Mouse (Mus musculus): ENCODE measurements at regions not wholly inside any gene's neighbourhood (a gene's known extent, or its start where the extent isn't known, plus 50 kb on each side); places are given as distances from the start of the nearest gene placed in this dataset.
A peak's percentile ranks its signal among the peaks of the same experiment; 100 is the strongest.

DNA sequence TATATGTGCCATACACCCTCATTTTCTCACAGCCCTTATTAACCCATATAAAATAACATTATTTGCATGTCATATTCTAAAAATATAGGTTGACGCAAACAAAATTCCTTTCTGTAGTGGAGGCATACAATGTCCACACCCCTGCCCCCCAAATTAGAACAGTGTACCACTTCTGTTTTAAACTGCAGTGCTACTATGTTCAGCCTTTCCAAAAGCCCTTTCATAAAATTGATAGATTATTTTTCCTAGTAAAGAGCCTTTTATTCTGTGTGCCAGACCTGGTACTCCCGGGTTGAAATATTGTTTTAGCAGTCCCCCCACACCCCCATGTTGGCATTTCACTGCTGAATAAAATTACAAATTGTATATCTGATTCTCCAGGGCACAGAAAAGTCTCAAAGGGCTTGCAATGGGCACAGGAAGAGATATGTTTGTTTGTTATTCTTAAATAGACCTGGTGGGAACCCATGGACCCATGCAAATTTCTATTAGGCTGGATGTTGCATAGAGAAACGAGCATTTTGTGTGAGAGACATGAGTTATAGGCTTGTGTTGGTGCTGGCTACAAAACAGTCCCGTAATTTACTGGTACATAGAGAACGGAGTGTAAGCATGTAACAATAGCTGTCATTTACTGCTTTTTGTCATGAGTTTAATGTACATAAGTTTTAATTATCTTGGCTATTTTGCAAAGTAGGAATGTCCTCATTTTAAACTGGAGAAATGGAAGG, 192.4 kb upstream of the Tenm3 start:
- Histone ChIP-seq H3K36me3 (ENCODE audit: control insufficient read depth, insufficient read depth, low read length) (no peaks in the 10 kb centered on the region), H3K9me3 (ENCODE audit: control insufficient read depth, low read length) (0 out of 2 replicates have a peak, but pooled peaks cover 2% of the 10 kb centered on the region), H3K4me1 (ENCODE audit: control insufficient read depth, insufficient read depth, low read length) (no peaks in the 10 kb centered on the region), H3K27me3 (ENCODE audit: control insufficient read depth, insufficient read depth, low read length) (no peaks in the 10 kb centered on the region), H3K27ac (ENCODE audit: low read depth, low read length) (no peak overlapping the region), H3K9ac (ENCODE audit: low read depth, low read length) (no peak overlapping the region), H3K4me3 (ENCODE audit: low read length) (no peak overlapping the region), H3K4me2 (replicated peaks; ENCODE audit: low read depth, low read length) (no peak overlapping the region)
- WGBS: 61% methylated on average over 5 of the region's 5 CpGs
- no peak for ATAC-seq (ENCODE audit: low FRiP score, low TSS enrichment)

DNA sequence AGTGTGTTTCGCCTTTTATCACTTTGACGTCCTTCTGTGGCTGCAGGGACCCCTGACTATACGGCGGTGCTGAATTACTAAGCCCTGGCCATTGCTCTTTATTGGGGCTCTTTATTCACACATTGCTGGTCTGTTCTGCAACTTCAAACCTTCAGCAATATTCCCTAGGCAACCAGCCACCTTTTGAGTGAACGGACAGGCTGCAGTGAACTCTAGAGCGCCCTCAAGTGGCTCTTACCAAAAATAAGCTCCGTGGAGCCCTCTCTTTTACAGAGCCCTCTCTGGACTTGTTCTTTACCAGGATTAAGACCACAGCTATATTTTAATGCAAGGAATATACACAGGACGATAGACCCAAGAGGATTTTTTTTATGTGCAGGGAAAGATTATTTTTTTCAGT, 191.8 kb upstream of the Tenm3 start:
- Histone ChIP-seq H3K27me3 (ENCODE audit: control insufficient read depth, insufficient read depth, low read length) (no peaks in the 10 kb centered on the region), H3K4me1 (ENCODE audit: control insufficient read depth, insufficient read depth, low read length) (no peaks in the 10 kb centered on the region), H3K9me3 (ENCODE audit: control insufficient read depth, low read length) (0 out of 2 replicates have a peak, but pooled peaks cover 2% of the 10 kb centered on the region), H3K4me2 (replicated peaks; ENCODE audit: low read depth, low read length) (no peak overlapping the region), H3K27ac (ENCODE audit: low read depth, low read length) (no peak overlapping the region), H3K9ac (ENCODE audit: low read depth, low read length) (no peak overlapping the region), H3K4me3 (ENCODE audit: low read length) (no peak overlapping the region), H3K36me3 (ENCODE audit: control insufficient read depth, insufficient read depth, low read length) (no peaks in the 10 kb centered on the region)
- WGBS: 26% methylated on average over 8 of the region's 8 CpGs
- ATAC-seq (ENCODE audit: low FRiP score, low TSS enrichment): no peak

DNA sequence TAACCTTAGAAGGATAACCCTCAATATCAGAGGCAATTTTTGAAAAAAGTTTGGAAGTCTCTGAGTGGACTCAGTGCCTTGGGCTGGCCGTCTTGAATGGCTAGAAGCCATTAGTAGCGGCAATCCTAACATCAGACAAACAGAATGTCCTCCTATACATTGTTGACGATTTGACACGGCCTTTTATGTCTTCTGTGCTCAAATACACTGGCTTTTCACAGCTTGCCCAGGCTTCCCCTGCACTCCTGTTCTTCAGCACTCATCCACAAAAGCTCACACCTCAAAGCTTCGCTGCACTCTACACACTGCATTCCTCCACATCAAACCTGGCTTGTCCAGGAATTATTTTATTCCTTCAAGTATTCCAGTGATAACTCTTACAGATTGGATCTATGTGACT, 186.5 kb upstream of the Tenm3 start:
- WGBS: 57% methylated on average over 5 of the region's 5 CpGs
- Histone ChIP-seq H3K4me1 (ENCODE audit: control insufficient read depth, insufficient read depth, low read length) (no peaks in the 10 kb centered on the region), H3K27me3 (ENCODE audit: control insufficient read depth, insufficient read depth, low read length) (no peaks in the 10 kb centered on the region), H3K4me2 (replicated peaks; ENCODE audit: low read depth, low read length) (no peak overlapping the region), H3K4me3 (ENCODE audit: low read length) (no peak overlapping the region), H3K27ac (ENCODE audit: low read depth, low read length) (no peak overlapping the region), H3K9ac (ENCODE audit: low read depth, low read length) (no peak overlapping the region), H3K9me3 (ENCODE audit: control insufficient read depth, low read length) (0 out of 2 replicates have a peak, but pooled peaks cover 2% of the 10 kb centered on the region), H3K36me3 (ENCODE audit: control insufficient read depth, insufficient read depth, low read length) (no peaks in the 10 kb centered on the region)
- no peak for ATAC-seq (ENCODE audit: low FRiP score, low TSS enrichment)

DNA sequence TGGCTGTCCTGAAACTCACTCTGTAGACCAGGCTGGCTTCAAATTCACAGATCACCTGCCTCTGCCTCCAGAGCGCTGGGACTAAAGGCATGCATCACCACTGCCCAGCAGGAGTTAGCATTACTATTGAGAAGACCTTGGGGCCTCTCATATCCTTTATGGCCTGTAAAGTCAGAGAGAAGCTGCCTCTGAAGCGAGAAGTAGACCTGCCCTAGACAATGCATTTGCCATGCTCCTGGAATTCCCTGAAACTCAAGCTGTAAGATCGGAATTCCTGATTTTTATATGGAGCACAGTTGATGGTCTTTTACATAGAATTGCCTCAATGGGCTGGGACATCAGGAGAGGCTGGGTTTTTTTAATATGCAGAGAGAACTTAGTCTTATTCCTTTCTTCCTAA, 174.0 kb upstream of the Tenm3 start:
- Histone ChIP-seq H3K4me3 (ENCODE audit: low read length) (no peak overlapping the region), H3K4me2 (replicated peaks; ENCODE audit: low read depth, low read length) (no peak overlapping the region), H3K27me3 (ENCODE audit: control insufficient read depth, insufficient read depth, low read length) (no peaks in the 10 kb centered on the region), H3K4me1 (ENCODE audit: control insufficient read depth, insufficient read depth, low read length) (no peaks in the 10 kb centered on the region), H3K27ac (ENCODE audit: low read depth, low read length) (no peak overlapping the region), H3K9ac (ENCODE audit: low read depth, low read length) (no peak overlapping the region), H3K36me3 (ENCODE audit: control insufficient read depth, insufficient read depth, low read length) (no peaks in the 10 kb centered on the region), H3K9me3 (ENCODE audit: control insufficient read depth, low read length) (no peaks in the 10 kb centered on the region)
- 82% methylated on average over 3 of the region's 3 CpGs for WGBS
- no peak for ATAC-seq (ENCODE audit: low FRiP score, low TSS enrichment)

DNA sequence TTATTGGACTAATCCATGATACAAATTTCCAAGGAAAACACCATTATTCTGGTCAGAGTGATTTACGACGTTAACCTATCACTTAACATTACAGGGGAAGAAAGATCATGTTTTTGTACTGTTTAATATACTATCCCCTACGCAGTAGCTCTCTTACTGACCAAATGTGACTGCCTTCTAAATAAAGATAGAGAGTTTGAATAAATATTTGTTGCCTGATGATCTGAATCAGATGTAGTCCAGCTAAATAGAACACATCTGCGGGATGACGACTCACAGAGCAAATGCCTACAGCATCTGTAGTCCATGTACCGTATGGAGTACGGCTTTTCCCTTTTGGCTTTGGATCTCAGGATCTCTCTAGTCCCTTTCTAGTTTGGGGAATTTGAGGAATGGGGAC, 171.9 kb upstream of the Tenm3 start:
- peak; percentile 71; the same call in 1 of the 2 replicates for ATAC-seq (ENCODE audit: low FRiP score, low TSS enrichment)
- Histone ChIP-seq H3K4me3 (ENCODE audit: low read length) (no peak overlapping the region), H3K4me1 (ENCODE audit: control insufficient read depth, insufficient read depth, low read length) (no peaks in the 10 kb centered on the region), H3K36me3 (ENCODE audit: control insufficient read depth, insufficient read depth, low read length) (no peaks in the 10 kb centered on the region), H3K9ac (ENCODE audit: low read depth, low read length) (no peak overlapping the region), H3K4me2 (replicated peaks; ENCODE audit: low read depth, low read length) (no peak overlapping the region), H3K27me3 (ENCODE audit: control insufficient read depth, insufficient read depth, low read length) (no peaks in the 10 kb centered on the region), H3K27ac (ENCODE audit: low read depth, low read length) (no peak overlapping the region), H3K9me3 (ENCODE audit: control insufficient read depth, low read length) (no peaks in the 10 kb centered on the region)
- WGBS: 50% methylated on average over 7 of the region's 7 CpGs

DNA sequence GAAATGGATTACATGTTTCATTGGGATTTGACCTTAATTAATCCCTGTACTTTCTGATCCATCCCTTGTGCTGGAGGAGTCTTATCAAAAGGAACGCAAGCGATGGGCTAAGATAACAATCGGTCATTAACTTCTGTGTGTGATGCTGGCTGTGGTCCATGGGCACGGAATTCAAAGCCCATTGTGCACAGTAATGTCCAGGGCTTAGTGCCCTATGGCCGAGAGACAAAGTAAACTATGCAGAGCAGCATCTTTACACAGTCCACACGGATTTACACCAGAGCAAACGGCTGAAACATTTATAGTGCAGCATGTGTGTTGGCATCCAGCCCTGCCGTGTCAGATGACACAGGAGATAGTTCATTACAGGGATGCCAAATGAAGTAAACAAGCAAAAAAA, 171.4 kb upstream of the Tenm3 start:
- 29% methylated on average over 8 of the region's 8 CpGs for WGBS
- H3K9me3 ChIP-seq (ENCODE audit: control insufficient read depth, low read length): no peaks in the 10 kb centered on the region
- H3K9ac ChIP-seq (ENCODE audit: low read depth, low read length): no peak overlapping the region
- H3K4me1 ChIP-seq (ENCODE audit: control insufficient read depth, insufficient read depth, low read length): no peaks in the 10 kb centered on the region
- H3K4me3 ChIP-seq (ENCODE audit: low read length): no peak overlapping the region
- no peaks in the 10 kb centered on the region for H3K36me3 ChIP-seq (ENCODE audit: control insufficient read depth, insufficient read depth, low read length)
- H3K27ac ChIP-seq (ENCODE audit: low read depth, low read length): no peak overlapping the region
- ATAC-seq (ENCODE audit: low FRiP score, low TSS enrichment): peak; percentile 69; the same call in 1 of the 2 replicates
- H3K4me2 ChIP-seq (replicated peaks; ENCODE audit: low read depth, low read length): no peak overlapping the region
- H3K27me3 ChIP-seq (ENCODE audit: control insufficient read depth, insufficient read depth, low read length): no peaks in the 10 kb centered on the region

DNA sequence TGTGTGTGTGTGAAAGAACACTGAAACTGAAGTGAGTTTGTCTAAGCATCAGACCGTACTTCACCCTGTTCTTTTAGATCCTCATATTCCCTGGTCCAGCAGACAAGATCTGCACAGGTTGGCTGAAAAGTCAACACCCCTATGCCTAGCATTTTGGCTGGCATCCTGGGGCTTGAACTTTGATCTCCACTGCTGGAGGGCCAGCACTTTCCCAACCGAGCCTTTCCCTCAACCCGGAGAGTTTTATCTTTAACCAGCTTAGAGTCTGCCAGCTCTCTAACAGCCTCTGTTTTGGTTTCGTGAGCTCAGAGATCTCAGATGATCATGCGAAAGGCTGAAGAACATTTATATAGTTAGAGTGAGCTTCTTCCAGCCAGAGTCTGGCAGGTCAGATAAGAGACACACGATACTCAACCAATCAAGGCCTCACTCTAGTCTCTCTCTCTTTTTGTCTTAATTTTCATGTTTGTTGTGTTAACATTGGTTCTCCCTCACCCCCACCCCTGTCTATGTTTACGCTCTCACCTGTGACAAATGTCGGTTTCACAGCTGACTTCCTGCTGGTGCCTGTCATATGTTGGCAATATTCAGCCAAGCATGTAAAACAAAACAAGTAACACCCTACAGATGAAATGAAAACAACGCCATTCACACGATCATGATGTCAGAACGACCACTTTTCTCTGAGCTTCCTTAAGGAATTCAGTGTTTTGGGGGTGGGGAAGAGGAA, 162.7 kb upstream of the Tenm3 start:
- no peaks in the 10 kb centered on the region for H3K9me3 ChIP-seq (ENCODE audit: control insufficient read depth, low read length)
- H3K4me2 ChIP-seq (replicated peaks; ENCODE audit: low read depth, low read length): no peak overlapping the region
- ATAC-seq (ENCODE audit: low FRiP score, low TSS enrichment): no peak; the same call in 1 of the 2 replicates
- H3K27me3 ChIP-seq (ENCODE audit: control insufficient read depth, insufficient read depth, low read length): no peaks in the 10 kb centered on the region
- H3K36me3 ChIP-seq (ENCODE audit: control insufficient read depth, insufficient read depth, low read length): no peaks in the 10 kb centered on the region
- 48% methylated on average over 11 of the region's 11 CpGs for WGBS
- H3K9ac ChIP-seq (ENCODE audit: low read depth, low read length): no peak overlapping the region
- H3K4me3 ChIP-seq (ENCODE audit: low read length): no peak overlapping the region
- no peak overlapping the region for H3K27ac ChIP-seq (ENCODE audit: low read depth, low read length)
- H3K4me1 ChIP-seq (ENCODE audit: control insufficient read depth, insufficient read depth, low read length): no peaks in the 10 kb centered on the region

DNA sequence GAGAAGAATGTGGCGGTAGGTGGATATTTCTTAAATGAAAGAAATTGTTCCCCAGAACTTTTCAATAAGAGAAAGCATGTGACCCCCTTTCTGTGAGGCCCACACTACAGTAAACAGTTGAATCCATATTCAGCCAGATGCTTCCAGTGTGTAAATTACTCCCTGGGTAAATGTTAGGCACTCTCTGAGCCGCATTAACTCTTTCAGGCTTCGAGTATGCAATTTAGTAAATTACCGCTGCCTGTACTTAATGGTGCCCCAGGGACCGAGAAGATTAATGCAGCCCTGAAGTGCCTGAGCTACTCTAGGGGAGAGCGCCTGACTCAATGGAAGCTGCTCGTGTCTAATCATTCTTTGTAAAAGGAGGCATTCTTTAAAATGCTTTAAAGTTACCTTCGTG, 137.9 kb upstream of the Tenm3 start:
- no peaks in the 10 kb centered on the region for H3K36me3 ChIP-seq (ENCODE audit: control insufficient read depth, insufficient read depth, low read length)
- H3K9ac ChIP-seq (ENCODE audit: low read depth, low read length): no peak overlapping the region
- no peaks in the 10 kb centered on the region for H3K9me3 ChIP-seq (ENCODE audit: control insufficient read depth, low read length)
- no peak overlapping the region for H3K4me3 ChIP-seq (ENCODE audit: low read length)
- H3K27me3 ChIP-seq (ENCODE audit: control insufficient read depth, insufficient read depth, low read length): no peaks in the 10 kb centered on the region
- 58% methylated on average over 8 of the region's 8 CpGs for WGBS
- no peak overlapping the region for H3K4me2 ChIP-seq (replicated peaks; ENCODE audit: low read depth, low read length)
- no peaks in the 10 kb centered on the region for H3K4me1 ChIP-seq (ENCODE audit: control insufficient read depth, insufficient read depth, low read length)
- H3K27ac ChIP-seq (ENCODE audit: low read depth, low read length): no peak overlapping the region
- no peak for ATAC-seq (ENCODE audit: low FRiP score, low TSS enrichment)

DNA sequence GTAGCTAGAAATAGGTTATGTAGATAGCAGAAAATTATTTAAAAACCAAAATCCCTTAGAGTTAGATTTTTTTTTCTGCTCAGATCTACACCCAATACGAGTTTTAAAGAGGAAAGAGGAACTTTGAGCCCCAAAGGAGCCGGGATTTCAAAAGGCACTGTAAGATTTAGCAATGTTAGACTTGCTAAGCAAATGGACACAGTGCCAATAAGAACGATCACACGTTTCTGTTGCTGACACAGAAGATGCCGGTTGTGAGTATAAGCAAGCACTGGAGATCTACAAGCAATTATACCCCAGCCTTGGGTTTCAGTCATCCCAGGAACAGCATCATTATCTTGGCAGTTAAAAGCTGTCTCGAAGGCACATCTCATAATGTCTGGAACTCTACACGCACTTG, 137.0 kb upstream of the Tenm3 start:
- Histone ChIP-seq H3K36me3 (ENCODE audit: control insufficient read depth, insufficient read depth, low read length) (no peaks in the 10 kb centered on the region), H3K9me3 (ENCODE audit: control insufficient read depth, low read length) (no peaks in the 10 kb centered on the region)
- WGBS: 78% methylated on average over 7 of the region's 7 CpGs

More for the DNA sequence above, 137.0 kb upstream of the Tenm3 start:
- Histone ChIP-seq H3K9ac (ENCODE audit: low read depth, low read length) (no peak overlapping the region), H3K27me3 (ENCODE audit: control insufficient read depth, insufficient read depth, low read length) (no peaks in the 10 kb centered on the region), H3K4me2 (replicated peaks; ENCODE audit: low read depth, low read length) (no peak overlapping the region), H3K4me1 (ENCODE audit: control insufficient read depth, insufficient read depth, low read length) (no peaks in the 10 kb centered on the region), H3K4me3 (ENCODE audit: low read length) (no peak overlapping the region), H3K27ac (ENCODE audit: low read depth, low read length) (no peak overlapping the region)
- ATAC-seq (ENCODE audit: low FRiP score, low TSS enrichment): no peak
